Mouse (Mus musculus): Measurements from ENCODE around the gene Kcnj10. TPM values are rescaled to one million over a fixed set of nuclear protein-coding genes. Genes with fewer than 3 reads are reported as not detected.

Kcnj10 gene
- total RNA-seq, 4 experiments from 2014 or later, result 98.2 to 130 (median 113) TPM

GRCm38 (mm10) chr1:172376758-172377458, 35.9 kb downstream of the Kcnj10 start:
- no peak for DNase-seq (ENCODE audit: low spot score in 2 of 2)

- no peak for DNase-seq (ENCODE audit: low spot score in 2 of 2)
Observed at GRCm38 (mm10) chr1:172380066-172380465, 39.1 kb downstream of the Kcnj10 start.

- no peak for DNase-seq (ENCODE audit: low spot score in 2 of 2)
Observed at GRCm38 (mm10) chr1:172382090-172382489, 41.1 kb downstream of the Kcnj10 start.

- no peak for DNase-seq (ENCODE audit: low spot score in 2 of 2)
Observed at GRCm38 (mm10) chr1:172387246-172387645, 46.2 kb downstream of the Kcnj10 start.

GRCm38 (mm10) chr1:172390769-172391168, 49.8 kb downstream of the Kcnj10 start:
- no peak for DNase-seq (ENCODE audit: low spot score in 2 of 2)

GRCm38 (mm10) chr1:172391807-172392581, 51.0 kb downstream of the Kcnj10 start:
- DNase-seq (ENCODE audit: low spot score in 2 of 2), result no peak

- DNase-seq (ENCODE audit: low spot score in 2 of 2), result no peak
Observed at GRCm38 (mm10) chr1:172392643-172393170, 51.7 kb downstream of the Kcnj10 start.

GRCm38 (mm10) chr1:172393739-172394138, 52.7 kb downstream of the Kcnj10 start:
- DNase-seq (ENCODE audit: low spot score in 2 of 2), result no peak

- no peak for DNase-seq (ENCODE audit: low spot score in 2 of 2)
Observed at GRCm38 (mm10) chr1:172396996-172397752, 56.2 kb downstream of the Kcnj10 start.

- no peak for DNase-seq (ENCODE audit: low spot score in 2 of 2)
Observed at GRCm38 (mm10) chr1:172406077-172406706, 65.2 kb downstream of the Kcnj10 start.

GRCm38 (mm10) chr1:172408996-172409395, 68.0 kb downstream of the Kcnj10 start:
- no peak for DNase-seq (ENCODE audit: low spot score in 2 of 2)

- no peak for DNase-seq (ENCODE audit: low spot score in 2 of 2)
Observed at GRCm38 (mm10) chr1:172409431-172409830, 68.4 kb downstream of the Kcnj10 start.

GRCm38 (mm10) chr1:172410806-172411205, 69.8 kb downstream of the Kcnj10 start:
- DNase-seq (ENCODE audit: low spot score in 2 of 2), result peak in 1 of 2 experiments; percentile 37

- DNase-seq (ENCODE audit: low spot score in 2 of 2), result peak; percentile 26 to 55
Observed at GRCm38 (mm10) chr1:172412204-172412603, 71.2 kb downstream of the Kcnj10 start.

- no peak for DNase-seq (ENCODE audit: low spot score in 2 of 2)
Observed at GRCm38 (mm10) chr1:172413491-172414230, 72.7 kb downstream of the Kcnj10 start.

- DNase-seq (ENCODE audit: low spot score in 2 of 2), result no peak
Observed at GRCm38 (mm10) chr1:172414231-172414585, 73.2 kb downstream of the Kcnj10 start.

- DNase-seq (ENCODE audit: low spot score in 2 of 2), result no peak
Observed at GRCm38 (mm10) chr1:172415061-172415460, 74.1 kb downstream of the Kcnj10 start.

- no peak for DNase-seq (ENCODE audit: low spot score in 2 of 2)
Observed at GRCm38 (mm10) chr1:172418173-172418572, 77.2 kb downstream of the Kcnj10 start.

- DNase-seq (ENCODE audit: low spot score in 2 of 2), result no peak
Observed at GRCm38 (mm10) chr1:172418642-172419041, 77.6 kb downstream of the Kcnj10 start.

- DNase-seq (ENCODE audit: low spot score in 2 of 2), result no peak
Observed at GRCm38 (mm10) chr1:172420181-172420580, 79.2 kb downstream of the Kcnj10 start.

- DNase-seq (ENCODE audit: low spot score in 2 of 2), result no peak
Observed at GRCm38 (mm10) chr1:172423393-172423792, 82.4 kb downstream of the Kcnj10 start.

Data from left cerebral cortex, adult 8-10 months (tissue).